Mouse (Mus musculus) stomach, postnatal 0 days (tissue): ENCODE measurements around the gene Kcnj6.

Experiments used
- CTCF ChIP-seq: IDR thresholded peaks from 2 replicates; pipeline ENCODE4 v1.5.1; 2016; ENCODE audit warnings: antibody characterized with exemption, low read depth, mild to moderate bottlenecking, moderate library complexity
- EP300 ChIP-seq: optimal IDR thresholded peaks from 2 replicates; pipeline ENCODE3; 2016; ENCODE audit warnings: antibody characterized with exemption

GRCm38 (mm10) chr16:94815891-94816290 lies 181.6 kb downstream of the Kcnj6 start:
- no peak for TF ChIP-seq CTCF
- no peak for TF ChIP-seq EP300
